In the genomic region with DNA sequence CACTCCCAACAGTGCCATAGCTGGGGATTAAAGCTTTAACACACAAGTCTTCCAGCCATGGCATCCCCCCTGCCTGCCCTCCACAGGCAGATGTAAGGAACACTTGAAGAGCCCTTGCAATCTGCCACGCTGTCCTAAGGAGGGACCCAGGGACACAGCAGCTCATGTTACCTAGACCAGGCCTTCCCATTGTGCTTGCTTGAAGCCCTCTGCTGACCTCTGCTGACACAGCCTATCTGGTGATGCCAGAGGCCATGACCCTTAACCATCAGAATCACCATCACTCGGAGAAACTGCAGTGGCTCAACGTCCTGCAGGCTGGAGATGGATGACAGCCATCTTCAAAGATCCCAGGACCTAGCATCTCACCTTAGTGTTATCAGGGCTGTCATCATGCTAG, we compare ENCODE assay signal across 18 mouse cellular contexts. TPM values are rescaled to one million over a fixed set of nuclear protein-coding genes. Genes with fewer than 3 reads are reported as not detected.
DNase-seq lines count a peak whose midpoint lies in the region; ATAC-seq and TF ChIP-seq lines count a peak whose summit lies in the region.
"Had no signal": no experiment of that assay in that cellular context is flagged by ENCODE, and none has a peak within 500 bp of the region (broad histone marks: within the 10 kb centered on the region; RNA-seq: fewer than 3 reads in every experiment).

No protein-coding gene starts in this region.

- 0 out of 2 replicates have a peak overlapping the region, but pooled peaks have one; percentile 24 for H3K27ac ChIP-seq in neural tube, embryonic 11.5 days (ENCODE audit: low read depth, low read length)
- peak overlapping the region; percentile 77 for H3K27ac ChIP-seq in forebrain, embryonic 16.5 days (ENCODE audit: low read length)
- peak overlapping the region; percentile 84 for H3K27ac ChIP-seq in midbrain, embryonic 10.5 days (replicated peaks)
- H3K27ac ChIP-seq in layer of hippocampus, adult 2 months = no peak overlapping the region
- H3K27ac ChIP-seq in intestine, embryonic 15.5 days = no peak overlapping the region
- H3K27ac ChIP-seq: heart, adult 2 months; lung, embryonic 15.5 days had no signal

- peaks cover 24% of the 10 kb centered on the region for H3K27me3 ChIP-seq in neural tube, embryonic 11.5 days (ENCODE audit: control insufficient read depth, insufficient read depth, low read length)
- H3K27me3 ChIP-seq in forebrain, embryonic 16.5 days (replicated peaks; ENCODE audit: control insufficient read depth, insufficient read depth, low read length) = no peaks in the 10 kb centered on the region
- H3K27me3 ChIP-seq in midbrain, embryonic 10.5 days (ENCODE audit: low read depth, poor library complexity, severe bottlenecking) = peaks cover 64% of the 10 kb centered on the region
- peaks cover 32% of the 10 kb centered on the region for H3K27me3 ChIP-seq in intestine, embryonic 15.5 days (replicated peaks)

- 16% methylated on average over 3 of the region's 3 CpGs for WGBS in neural tube, embryonic 11.5 days
- 56% methylated on average over 3 of the region's 3 CpGs for WGBS in forebrain, embryonic 16.5 days
- 12% methylated on average over 3 of the region's 3 CpGs for WGBS in midbrain, embryonic 10.5 days
- 42% methylated on average over 3 of the region's 3 CpGs for WGBS in intestine, embryonic 15.5 days

- no peak overlapping the region for H3K4me2 ChIP-seq in neural tube, embryonic 11.5 days (ENCODE audit: low read depth)
- no peak overlapping the region; the same call in 1 of the 2 replicates for H3K4me2 ChIP-seq in forebrain, embryonic 16.5 days (ENCODE audit: low read length)
- no peak overlapping the region for H3K4me2 ChIP-seq in intestine, embryonic 15.5 days (replicated peaks)
- H3K4me2 ChIP-seq: lung, embryonic 15.5 days had no signal

- H3K4me1 ChIP-seq in neural tube, embryonic 11.5 days (ENCODE audit: control insufficient read depth, insufficient read depth, low read length) = peaks cover 37% of the 10 kb centered on the region
- peaks cover 70% of the 10 kb centered on the region for H3K4me1 ChIP-seq in forebrain, embryonic 16.5 days (replicated peaks; ENCODE audit: control insufficient read depth, insufficient read depth, low read length)
- H3K4me1 ChIP-seq in midbrain, embryonic 10.5 days = peaks cover 98% of the 10 kb centered on the region
- H3K4me1 ChIP-seq in intestine, embryonic 15.5 days (replicated peaks) = peaks cover 26% of the 10 kb centered on the region

- H3K4me3 ChIP-seq in neural tube, embryonic 11.5 days (ENCODE audit: low read depth, low read length) = no peak overlapping the region
- H3K4me3 ChIP-seq in forebrain, embryonic 16.5 days (replicated peaks; ENCODE audit: low read length) = no peak overlapping the region
- H3K4me3 ChIP-seq in midbrain, embryonic 10.5 days = no peak overlapping the region
- no peak overlapping the region for H3K4me3 ChIP-seq in layer of hippocampus, adult 2 months
- H3K4me3 ChIP-seq in intestine, embryonic 15.5 days (replicated peaks) = no peak overlapping the region
- H3K4me3 ChIP-seq: heart, adult 2 months; lung, embryonic 15.5 days had no signal

- H3K9ac ChIP-seq in neural tube, embryonic 11.5 days (ENCODE audit: low read length) = no peak overlapping the region
- no peak overlapping the region for H3K9ac ChIP-seq in forebrain, embryonic 16.5 days (replicated peaks; ENCODE audit: low read depth, low read length)
- H3K9ac ChIP-seq in intestine, embryonic 15.5 days = no peak overlapping the region
- H3K9ac ChIP-seq: lung, embryonic 15.5 days had no signal

- no peak for TF ChIP-seq CTCF in layer of hippocampus, adult 2 months (conservative IDR thresholded peaks at IDR 0.05)

- DNase-seq in neural tube, embryonic 11.5 days (ENCODE audit: low spot score) = no peak
- DNase-seq in neural tube, embryonic 10.5 days (ENCODE audit: extremely low spot score, low spot score) = no peak
- no peak for DNase-seq in midbrain, embryonic 10.5 days (ENCODE audit: low spot score)
- no peak for DNase-seq in kidney, adult 9 months
- DNase-seq in layer of hippocampus, adult 2 months (ENCODE audit: low spot score in 2 of 2) = no peak
- DNase-seq in cerebellum, adult 11 months = no peak
- DNase-seq: adrenal gland, postnatal 14 days; cerebellum, adult 11-12 months; heart, adult 2 months; heart, postnatal 4 days; kidney, adult 8-10 months; liver; right cerebral cortex, postnatal 14 days had no signal

- no peaks in the 10 kb centered on the region for H3K36me3 ChIP-seq in neural tube, embryonic 11.5 days (ENCODE audit: control insufficient read depth, insufficient read depth, low read length)
- peaks cover 5% of the 10 kb centered on the region; the same call in 1 of the 2 replicates for H3K36me3 ChIP-seq in forebrain, embryonic 16.5 days (ENCODE audit: control insufficient read depth, insufficient read depth)
- peaks cover 4% of the 10 kb centered on the region; the same call in 1 of the 2 replicates for H3K36me3 ChIP-seq in midbrain, embryonic 10.5 days
- no peaks in the 10 kb centered on the region for H3K36me3 ChIP-seq in intestine, embryonic 15.5 days
- H3K36me3 ChIP-seq: lung, embryonic 15.5 days had no signal

- no peaks in the 10 kb centered on the region for H3K9me3 ChIP-seq in neural tube, embryonic 11.5 days (ENCODE audit: control insufficient read depth, low read length)
- no peaks in the 10 kb centered on the region for H3K9me3 ChIP-seq in forebrain, embryonic 16.5 days (ENCODE audit: control insufficient read depth, low read length)
- no peaks in the 10 kb centered on the region for H3K9me3 ChIP-seq in midbrain, embryonic 10.5 days (replicated peaks)
- H3K9me3 ChIP-seq in intestine, embryonic 15.5 days = no peaks in the 10 kb centered on the region
- H3K9me3 ChIP-seq: lung, embryonic 15.5 days had no signal

- no peak for ATAC-seq in neural tube, embryonic 11.5 days (ENCODE audit: insufficient read depth, low FRiP score, low TSS enrichment)
- no peak for ATAC-seq in forebrain, embryonic 16.5 days
- ATAC-seq in intestine, embryonic 15.5 days = no peak

RNA-seq across cellular contexts. Expression of a gene that starts 4.7 kb away (rescaled TPM):
- polyA plus RNA-seq in neural tube, embryonic 11.5 days (2014; fragmentation: Nextera tagmentation; extraction: Ambion mirVana) = 76.8 and 90.4 TPM in 2 replicates
- 94.2 and 109 TPM in 2 replicates for polyA plus RNA-seq in forebrain, embryonic 16.5 days (2015; fragmentation: Nextera tagmentation; extraction: Ambion mirVana)
- polyA plus RNA-seq in midbrain, embryonic 10.5 days (2016; fragmentation: Nextera tagmentation; extraction: Ambion mirVana) = 13.8 and 23.1 TPM in 2 replicates
- 1 to 10 TPM; 3.2 to 5.2 TPM for total RNA-seq in layer of hippocampus, adult 2 months (2021)
- polyA plus RNA-seq in intestine, embryonic 15.5 days (2015; fragmentation: Nextera tagmentation; extraction: Ambion mirVana) = 0.42 and 0.53 TPM in 2 replicates
- total RNA-seq: adrenal gland, postnatal 14 days; MEL had no signal
- polyA plus RNA-seq: C2C12 had no signal

RNA-seq across cellular contexts. Expression of a gene that starts 23.2 kb away (rescaled TPM):
- polyA plus RNA-seq in neural tube, embryonic 11.5 days (2014; fragmentation: Nextera tagmentation; extraction: Ambion mirVana) = 4.1 and 4.6 TPM in 2 replicates
- polyA plus RNA-seq in forebrain, embryonic 16.5 days (2015; fragmentation: Nextera tagmentation; extraction: Ambion mirVana) = 30.9 and 31.8 TPM in 2 replicates
- polyA plus RNA-seq in midbrain, embryonic 10.5 days (2016; fragmentation: Nextera tagmentation; extraction: Ambion mirVana) = 4.6 and 5.1 TPM in 2 replicates
- 1 to 10 TPM; 8.7 to 9.7 TPM for total RNA-seq in layer of hippocampus, adult 2 months (2021)
- polyA plus RNA-seq in intestine, embryonic 15.5 days (2015; fragmentation: Nextera tagmentation; extraction: Ambion mirVana) = 428 and 484 TPM in 2 replicates
- polyA plus RNA-seq: C2C12 had no signal

RNA-seq across cellular contexts. Expression of a gene that starts 26.5 kb away (rescaled TPM):
- 6.3 and 7.2 TPM in 2 replicates for polyA plus RNA-seq in neural tube, embryonic 11.5 days (2014; fragmentation: Nextera tagmentation; extraction: Ambion mirVana)
- polyA plus RNA-seq in forebrain, embryonic 16.5 days (2015; fragmentation: Nextera tagmentation; extraction: Ambion mirVana) = 1.6 TPM in 2 replicates
- 0.11 and 0.17 TPM in 2 replicates for polyA plus RNA-seq in midbrain, embryonic 10.5 days (2016; fragmentation: Nextera tagmentation; extraction: Ambion mirVana)
- not detected for total RNA-seq in layer of hippocampus, adult 2 months (2021)
- polyA plus RNA-seq in intestine, embryonic 15.5 days (2015; fragmentation: Nextera tagmentation; extraction: Ambion mirVana) = 6.6 and 7.1 TPM in 2 replicates
- total RNA-seq: heart, adult 2 months; MEL had no signal
- polyA plus RNA-seq: C2C12; lung, embryonic 15.5 days had no signal

Comparison
In these comparisons a context has a peak if more than half of its experiments do, and no peak if none do; other contexts are left out.
1. H3K27ac ChIP-seq: peak in neural tube, embryonic 11.5 days (single experiment), forebrain, embryonic 16.5 days (single experiment) and midbrain, embryonic 10.5 days (single experiment); none in layer of hippocampus, adult 2 months (single experiment) and intestine, embryonic 15.5 days (single experiment).
2. RNA of a gene that starts 23.2 kb away (polyA plus RNA-seq): 428 to 484 TPM in intestine, embryonic 15.5 days; 30.9 to 31.8 TPM in forebrain, embryonic 16.5 days, 4.6 to 5.1 TPM in midbrain, embryonic 10.5 days and 4.1 to 4.6 TPM in neural tube, embryonic 11.5 days; every median in the first group is over 10 times any median in the second.